Mouse (Mus musculus): ENCODE measurements around the gene Unc119b. TPM values are rescaled to one million over a fixed set of nuclear protein-coding genes. Genes with fewer than 3 reads are reported as not detected.
"Not testable (repeated sequence)": the region's sequence is repeated elsewhere in the genome, so short reads cannot be mapped to it uniquely, and the experiment has no call there.

The Unc119b gene
- polyA plus RNA-seq, 1 experiment from 2014 or later = 31.1 TPM

GRCm38 (mm10) chr5:115073306-115073705 is 61.5 kb downstream of the Unc119b start:
- WGBS = 28% methylated on average over 8 of the region's 8 CpGs
- H3K4me3 ChIP-seq (replicated peaks) = not testable (repeated sequence)

More at GRCm38 (mm10) chr5:115073306-115073705, 61.5 kb downstream of the Unc119b start:
- H3K9me3 ChIP-seq (replicated peaks); H3K4me2 ChIP-seq; ATAC-seq (ENCODE audit: low FRiP score); H3K9ac ChIP-seq (replicated peaks); H3K27me3 ChIP-seq (replicated peaks); H3K27ac ChIP-seq (replicated peaks): not testable (repeated sequence)
- Histone ChIP-seq H3K4me1 (peaks cover 12% of the 10 kb centered on the region), H3K36me3 (peaks cover 16% of the 10 kb centered on the region)

Other genes starting within 250 kb of the Unc119b start
- gene Oasl2, start 238.0 kb downstream of the Unc119b start, polyA plus RNA-seq (2015; fragmentation: Nextera tagmentation; extraction: Ambion mirVana) = 4.2 and 22.0 TPM in 2 replicates
- 0.79 and 1.2 TPM in 2 replicates for gene Oasl1, start 211.7 kb downstream of the Unc119b start, polyA plus RNA-seq (2015; fragmentation: Nextera tagmentation; extraction: Ambion mirVana)
- gene 2210016L21Rik, start 192.8 kb downstream of the Unc119b start, polyA plus RNA-seq (2015; fragmentation: Nextera tagmentation; extraction: Ambion mirVana) = 138 and 147 TPM in 2 replicates
- 0.05 and 1.6 TPM in 2 replicates for gene Hnf1a, start 163.9 kb downstream of the Unc119b start, polyA plus RNA-seq (2015; fragmentation: Nextera tagmentation; extraction: Ambion mirVana)
- gene Sppl3, start 123.8 kb downstream of the Unc119b start, polyA plus RNA-seq (2015; fragmentation: Nextera tagmentation; extraction: Ambion mirVana) = 18.2 and 30.9 TPM in 2 replicates
- gene Gm10401, start 36.7 kb downstream of the Unc119b start, polyA plus RNA-seq (2015; fragmentation: Nextera tagmentation; extraction: Ambion mirVana) = 36.7 and 40.5 TPM in 2 replicates
- gene Acads, start 15.6 kb downstream of the Unc119b start, polyA plus RNA-seq (2015; fragmentation: Nextera tagmentation; extraction: Ambion mirVana) = 22.2 and 35.9 TPM in 2 replicates
- 34.3 and 40.4 TPM in 2 replicates for gene Mlec, start 23.2 kb upstream of the Unc119b start, polyA plus RNA-seq (2015; fragmentation: Nextera tagmentation; extraction: Ambion mirVana)
- gene Cabp1, start 59.4 kb upstream of the Unc119b start, polyA plus RNA-seq (2015; fragmentation: Nextera tagmentation; extraction: Ambion mirVana) = 17.4 and 23.1 TPM in 2 replicates
- gene Pop5, start 100.9 kb upstream of the Unc119b start, polyA plus RNA-seq (2015; fragmentation: Nextera tagmentation; extraction: Ambion mirVana) = 117 and 127 TPM in 2 replicates
- 171 and 197 TPM in 2 replicates for gene Rnf10, start 137.9 kb upstream of the Unc119b start, polyA plus RNA-seq (2015; fragmentation: Nextera tagmentation; extraction: Ambion mirVana)
- gene Coq5, start 144.7 kb upstream of the Unc119b start, polyA plus RNA-seq (2015; fragmentation: Nextera tagmentation; extraction: Ambion mirVana) = 63.7 and 64.6 TPM in 2 replicates
- 1,284 and 1,328 TPM in 2 replicates for gene Dynll1, start 166.0 kb upstream of the Unc119b start, polyA plus RNA-seq (2015; fragmentation: Nextera tagmentation; extraction: Ambion mirVana)
- 138 and 154 TPM in 2 replicates for gene Srsf9, start 192.2 kb upstream of the Unc119b start, polyA plus RNA-seq (2015; fragmentation: Nextera tagmentation; extraction: Ambion mirVana)
- 32.2 and 37.0 TPM in 2 replicates for gene Gatc, start 206.2 kb upstream of the Unc119b start, polyA plus RNA-seq (2015; fragmentation: Nextera tagmentation; extraction: Ambion mirVana)
- 56.1 and 56.8 TPM in 2 replicates for gene Triap1, start 206.2 kb upstream of the Unc119b start, polyA plus RNA-seq (2015; fragmentation: Nextera tagmentation; extraction: Ambion mirVana)
- 1,223 and 1,358 TPM in 2 replicates for gene Cox6a1, start 214.0 kb upstream of the Unc119b start, polyA plus RNA-seq (2015; fragmentation: Nextera tagmentation; extraction: Ambion mirVana)